Mouse (Mus musculus) brain, adult 2 months (tissue): Measurements from ENCODE around the gene Ttll5.

Experiments
- DNase-seq: peaks from one replicate; pipeline ENCODE4 v3.0.0; 2011; ENCODE audit warnings: low read depth, low spot score

Ttll5 gene

DNA sequence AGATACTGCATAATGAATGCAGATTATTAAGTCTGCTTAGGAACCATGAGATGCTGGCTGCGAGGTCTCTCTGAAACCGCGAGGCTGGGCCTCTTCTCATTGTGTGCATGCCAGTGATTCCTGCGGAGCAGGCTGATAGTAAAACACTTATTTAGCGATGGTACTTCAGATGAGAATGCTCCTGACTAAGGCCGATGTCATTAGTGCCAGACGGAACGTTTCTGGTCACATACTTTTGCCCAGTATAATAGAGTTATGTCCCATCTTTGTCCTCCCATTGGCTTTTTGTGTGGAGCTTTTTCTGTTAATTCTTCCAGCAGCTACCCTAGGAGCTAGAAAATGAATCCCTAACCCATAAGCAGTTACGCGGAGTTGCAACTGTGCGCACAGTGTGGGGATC lies 273.3 kb downstream of the Ttll5 start:
- DNase-seq = no peak

DNA sequence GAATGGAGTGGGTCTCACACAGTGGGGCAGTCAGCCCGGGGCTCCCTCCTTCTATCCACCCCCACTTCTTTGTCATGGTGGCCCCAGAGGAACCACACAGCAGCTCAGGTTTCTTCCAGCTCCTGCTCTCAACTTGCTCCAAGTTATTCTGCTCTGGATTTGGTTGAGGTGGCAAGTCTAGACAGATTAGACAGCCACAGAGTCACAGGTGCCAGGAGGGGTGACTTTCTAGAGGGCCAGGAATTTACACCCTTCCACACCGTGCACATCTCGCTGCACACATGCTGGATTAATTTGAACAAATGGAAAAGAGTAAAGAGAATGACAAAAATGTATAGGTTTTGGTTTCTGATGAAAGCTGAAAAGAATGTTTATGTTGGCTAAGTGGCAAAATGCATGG lies 276.3 kb downstream of the Ttll5 start:
- no peak for DNase-seq

DNA sequence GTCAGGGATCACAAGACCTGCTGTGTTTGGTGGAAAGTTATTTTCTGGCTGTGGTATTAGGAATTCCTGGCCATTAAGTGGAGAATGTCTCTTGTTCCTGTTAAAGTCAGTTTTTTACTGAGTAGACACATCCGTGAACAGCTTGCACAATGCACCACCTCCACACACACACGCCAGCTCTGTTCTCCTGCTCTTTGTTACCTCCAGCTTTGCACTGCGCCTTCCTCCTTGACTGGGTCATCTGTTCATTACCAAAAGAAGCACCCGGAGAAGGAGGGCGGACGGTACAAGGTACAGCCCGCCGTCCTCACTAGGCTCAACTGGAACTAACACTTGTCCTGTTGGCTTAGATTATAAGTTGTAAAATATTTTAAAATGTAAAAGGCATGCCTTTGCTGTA lies 278.2 kb downstream of the Ttll5 start:
- DNase-seq = peak; percentile 47

DNA sequence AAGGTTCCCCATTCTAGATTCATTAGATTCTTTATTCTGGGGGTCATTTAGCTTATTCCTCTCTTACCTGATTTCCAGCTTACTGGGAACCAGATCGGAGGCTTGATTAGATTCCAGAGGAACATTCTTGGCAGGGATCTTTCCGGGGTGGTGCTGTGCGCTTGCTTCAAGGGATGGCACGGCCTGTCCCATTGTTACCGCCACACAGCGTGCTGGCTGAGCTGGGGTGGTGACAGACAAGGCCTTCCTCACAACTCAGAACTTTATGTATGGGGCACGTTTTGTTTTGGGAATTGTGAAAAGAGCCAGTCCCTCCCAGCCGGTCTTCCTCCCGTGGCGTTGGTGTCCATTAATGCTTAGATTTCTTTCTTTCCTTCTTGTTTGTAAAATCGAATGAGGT lies 278.9 kb downstream of the Ttll5 start:
- DNase-seq = peak; percentile 90

DNA sequence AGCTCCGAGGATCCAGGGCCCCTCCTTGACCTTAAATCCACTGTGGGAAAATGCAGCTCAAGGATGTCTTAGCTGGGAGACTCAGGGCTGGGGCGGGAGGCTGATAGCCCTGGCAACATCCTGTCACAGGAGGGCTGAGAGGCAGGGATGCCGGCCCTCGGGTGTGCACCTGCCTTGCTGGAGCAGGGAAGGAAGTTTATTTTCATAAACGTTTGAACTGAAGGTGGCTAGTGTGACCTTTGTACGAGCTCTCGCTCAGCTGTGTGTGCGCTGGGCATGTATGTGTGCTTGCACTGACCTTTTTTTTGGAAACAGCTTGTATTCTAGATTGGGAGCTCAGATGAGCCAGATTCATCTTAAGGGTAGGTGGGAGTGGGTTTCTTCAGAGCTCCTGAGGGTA lies 279.4 kb downstream of the Ttll5 start:
- DNase-seq = no peak

DNA sequence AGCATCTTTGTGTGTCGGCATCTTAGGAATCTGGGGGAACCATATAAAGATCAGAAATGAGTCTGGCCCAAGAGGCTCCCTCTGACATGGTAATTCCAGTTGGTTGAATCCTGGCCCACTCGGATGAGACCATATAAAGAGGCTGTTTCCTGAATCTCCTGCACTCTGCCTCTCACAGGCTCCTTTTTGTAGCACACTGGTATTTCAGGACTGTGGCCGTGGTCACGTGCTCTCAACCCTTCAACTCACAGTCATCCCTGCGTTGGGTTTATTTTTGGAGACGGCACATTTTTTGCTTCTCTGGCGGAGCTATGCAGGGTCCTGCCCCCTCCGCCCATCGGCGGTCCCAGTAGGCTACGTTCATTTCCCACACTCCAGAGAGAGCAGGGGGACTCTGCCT lies 279.8 kb downstream of the Ttll5 start:
- DNase-seq = peak; percentile 54

DNA sequence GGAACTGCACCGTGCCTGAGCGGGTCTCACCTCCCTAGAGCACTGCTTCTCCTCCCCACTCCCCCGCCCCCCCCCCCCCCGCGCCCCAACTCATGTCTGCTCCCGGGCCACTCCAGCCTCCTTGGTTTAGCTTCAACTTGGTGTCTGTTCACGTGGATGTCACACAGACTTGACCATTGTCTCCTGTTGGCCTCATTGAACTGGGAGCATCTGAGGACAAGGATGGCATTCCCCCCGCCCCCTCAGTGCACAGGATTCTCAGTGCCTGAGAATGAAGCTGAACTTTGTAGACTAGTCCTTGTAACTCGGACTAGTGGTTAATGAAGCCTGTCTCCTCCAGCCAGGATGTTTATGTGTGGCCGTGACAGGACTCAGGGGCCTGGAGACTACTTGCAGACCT lies 281.1 kb downstream of the Ttll5 start:
- peak; percentile 82 for DNase-seq

DNA sequence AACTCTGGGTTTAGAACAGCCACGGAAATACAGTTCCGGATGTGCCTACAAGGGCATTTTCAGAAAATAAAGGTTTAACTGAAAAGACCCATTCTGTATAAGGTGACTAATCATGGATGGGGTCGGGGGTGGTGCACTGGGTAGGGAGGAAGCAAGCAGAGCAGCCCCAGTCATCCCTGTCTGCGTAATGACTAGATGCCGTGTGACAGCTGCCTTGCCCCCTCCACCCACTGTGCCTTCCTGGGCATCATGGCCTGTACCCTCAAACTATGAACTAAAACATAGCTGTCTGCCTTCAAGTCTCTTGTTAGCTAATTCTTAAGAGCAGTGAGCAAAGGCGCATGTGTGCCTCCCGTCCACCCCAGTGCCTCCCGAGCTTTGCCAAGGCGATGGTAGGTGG lies 281.6 kb downstream of the Ttll5 start:
- DNase-seq = peak; percentile 56

GRCm38 (mm10) chr12:86107645-86108044 lies 283.2 kb downstream of the Ttll5 start:
- no peak for DNase-seq

DNA sequence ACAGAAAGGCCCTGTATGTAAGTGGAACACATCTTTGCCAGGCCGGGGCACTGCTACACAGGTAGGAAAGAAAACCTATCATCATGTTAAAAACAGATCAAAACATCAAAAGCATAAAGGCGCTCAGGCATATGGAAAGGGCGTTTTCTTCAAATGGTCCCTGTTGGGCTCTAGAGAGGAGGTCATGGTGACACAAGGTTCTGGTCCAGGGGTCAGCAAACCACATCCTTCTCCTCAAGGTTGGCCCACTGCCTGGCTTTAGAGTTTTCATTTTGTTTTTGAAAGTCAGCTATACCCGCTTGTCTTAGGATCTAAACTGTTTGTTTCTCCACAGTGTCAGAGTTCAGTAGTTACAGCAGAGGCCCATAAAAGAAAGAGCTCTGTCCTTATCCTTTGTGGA lies 285.1 kb downstream of the Ttll5 start:
- no peak for DNase-seq

DNA sequence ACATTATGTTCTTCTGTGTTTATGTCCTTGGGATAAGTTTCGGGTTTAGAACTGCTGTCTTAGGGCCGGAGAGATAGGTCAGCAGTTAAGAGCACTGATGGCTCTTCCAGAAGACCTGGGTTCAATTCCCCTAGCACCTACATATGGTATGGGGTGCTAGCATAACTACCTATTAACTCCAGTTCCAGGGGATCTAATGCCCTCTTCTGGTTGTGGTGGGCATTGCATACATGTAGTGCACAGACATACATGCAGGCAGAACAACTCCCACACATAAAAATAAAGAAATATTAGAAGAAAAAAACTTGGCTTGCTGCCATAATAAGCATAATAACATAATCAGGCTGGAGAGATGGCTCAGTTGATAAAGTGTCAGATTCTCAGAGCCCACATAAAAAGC lies 286.2 kb downstream of the Ttll5 start:
- DNase-seq = peak; percentile 39
